Mouse (Mus musculus) heart, postnatal 25 days (tissue): ENCODE results near the gene Gm10577. TPM values are rescaled to one million over a fixed set of nuclear protein-coding genes. Genes with fewer than 3 reads are reported as not detected.

ENCODE experiments used
- DNase-seq: peaks from one replicate; pipeline ENCODE4 v3.0.0; 2022; ENCODE audit warnings: low spot score
- intact Hi-C: fragments of 180-260 bp; cut with DNase I; formaldehyde crosslinking; loops from one replicate; pipeline ENCODE4 v1.15.1; 2025
- total RNA-seq, 2 experiments: library from RNA; stranded (reverse); gene quantifications; 2 replicates each; pipeline ENCODE4 v1.2.3; 2021

Gm10577 gene
- total RNA-seq, result not detected

DNA sequence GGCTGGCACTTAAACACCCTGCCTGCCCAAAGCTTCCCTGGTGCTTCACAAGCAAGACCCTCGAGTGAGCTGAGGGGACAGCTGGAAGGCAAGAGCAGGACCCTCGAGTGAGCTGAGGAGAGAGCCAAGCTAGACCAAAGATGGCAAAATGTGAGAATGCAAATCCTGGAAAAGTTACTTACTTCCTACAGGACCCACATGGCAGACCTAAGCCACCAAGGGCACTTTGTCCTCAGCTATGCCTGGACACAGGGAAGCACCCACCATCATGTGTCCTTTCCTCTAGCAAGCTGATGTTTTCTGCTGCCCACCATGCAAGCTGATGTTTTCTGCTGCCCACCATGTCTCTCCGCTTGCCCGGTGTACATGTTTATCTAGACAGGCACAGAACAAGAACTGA lies at the start of gene Gm10577:
Gm10577 (minus strand) TSS at position 101 of the 400 bp plus-strand sequence.
- no peak for DNase-seq
- intact Hi-C loops, result no loop called here

DNA sequence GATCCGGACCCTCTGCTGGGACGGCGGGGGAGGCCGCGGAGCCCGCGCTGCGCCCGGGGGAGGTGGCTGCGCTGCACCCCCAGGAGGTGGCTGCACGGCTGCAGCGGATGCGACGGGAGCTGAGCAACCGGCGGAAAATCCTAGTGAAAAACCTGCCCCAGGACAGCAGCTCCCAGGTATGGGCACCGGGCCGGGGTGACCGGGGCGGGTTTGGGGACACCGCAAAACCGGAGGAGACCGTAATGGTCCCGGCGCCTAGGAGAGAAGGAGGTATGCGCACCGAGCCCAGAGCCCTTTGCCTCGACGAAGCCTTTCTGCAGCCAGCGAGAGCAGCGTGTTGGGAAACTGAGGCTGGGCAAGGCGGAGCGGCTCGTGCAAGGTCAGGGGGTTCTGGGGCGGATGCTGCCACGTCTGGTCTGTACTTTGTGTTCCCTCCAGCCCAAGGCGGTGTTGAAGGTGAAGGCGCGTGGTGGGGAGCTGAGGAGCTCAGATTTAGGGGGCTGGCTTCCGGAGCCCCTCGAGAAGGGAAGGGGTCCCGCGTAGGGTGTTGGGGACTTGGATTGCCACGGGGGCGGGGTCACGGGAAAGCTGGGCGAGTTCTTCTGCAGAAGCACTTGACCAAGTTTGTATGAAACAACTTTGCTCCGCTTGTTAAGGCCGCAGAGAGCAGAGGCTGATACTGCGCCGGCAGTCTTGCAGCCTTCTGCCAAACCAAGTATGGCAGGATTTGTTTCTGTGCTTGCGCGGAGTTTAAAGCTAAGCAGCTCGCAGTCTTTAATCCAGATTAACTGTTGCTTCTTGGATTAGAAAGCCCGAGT lies 48.9 kb upstream of the Gm10577 start:
- intact Hi-C loops, result no loop called here

DNA sequence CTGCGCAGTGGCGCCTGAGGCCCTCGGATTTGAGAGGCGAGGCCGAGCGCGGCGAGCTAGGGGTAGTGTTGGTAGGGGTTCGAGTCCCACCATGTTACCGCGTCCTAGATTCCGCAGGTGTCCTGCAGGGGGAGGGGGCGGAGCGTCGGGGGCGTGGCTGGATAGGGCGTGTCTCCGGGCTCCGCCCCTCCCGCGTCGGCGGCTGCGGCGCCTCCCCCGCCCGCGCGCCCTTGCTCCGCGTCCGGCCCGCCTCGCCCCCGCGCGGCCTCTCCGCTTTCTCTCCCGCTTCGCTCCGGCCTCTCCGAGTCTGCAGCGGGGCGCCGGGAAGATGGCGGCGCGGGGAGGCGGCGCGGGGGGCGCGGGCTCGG lies 48.3 kb upstream of the Gm10577 start, which contains the start of gene Raver2:
Raver2 (plus strand) TSS at position 198 of the 368 bp plus-strand sequence.
- peak; percentile 2 for DNase-seq
- intact Hi-C loops, result no loop called here

More for the DNA sequence above, 48.9 kb upstream of the Gm10577 start:
- DNase-seq, result no peak

GRCm38 (mm10) chr4:101066401-101066800 lies 45.9 kb upstream of the Gm10577 start:
- DNase-seq, result no peak
- intact Hi-C loops, result no loop called here

GRCm38 (mm10) chr4:101062146-101062545 lies 41.6 kb upstream of the Gm10577 start:
- no peak for DNase-seq
- intact Hi-C loops, result no loop called here

DNA sequence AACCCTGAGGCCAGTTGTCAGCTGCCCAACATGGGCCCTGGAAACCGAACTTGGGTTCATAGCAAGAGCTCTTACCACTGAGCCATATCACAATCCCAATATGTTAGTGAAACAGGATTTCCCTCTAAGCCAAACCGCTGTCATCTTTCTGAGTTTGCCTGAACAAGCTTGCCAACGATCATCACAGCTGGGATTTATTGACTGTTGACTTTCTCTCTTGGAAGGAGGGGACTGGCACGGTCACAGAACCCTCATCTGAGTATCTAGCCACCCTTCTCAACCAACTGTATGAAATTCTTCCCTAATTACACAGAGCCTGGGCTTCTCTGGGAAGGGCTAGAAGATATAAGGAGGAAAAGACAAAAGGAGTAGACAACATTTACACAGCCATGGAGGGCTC lies 26.1 kb upstream of the Gm10577 start:
- no peak for DNase-seq
- intact Hi-C loops, result no loop called here

DNA sequence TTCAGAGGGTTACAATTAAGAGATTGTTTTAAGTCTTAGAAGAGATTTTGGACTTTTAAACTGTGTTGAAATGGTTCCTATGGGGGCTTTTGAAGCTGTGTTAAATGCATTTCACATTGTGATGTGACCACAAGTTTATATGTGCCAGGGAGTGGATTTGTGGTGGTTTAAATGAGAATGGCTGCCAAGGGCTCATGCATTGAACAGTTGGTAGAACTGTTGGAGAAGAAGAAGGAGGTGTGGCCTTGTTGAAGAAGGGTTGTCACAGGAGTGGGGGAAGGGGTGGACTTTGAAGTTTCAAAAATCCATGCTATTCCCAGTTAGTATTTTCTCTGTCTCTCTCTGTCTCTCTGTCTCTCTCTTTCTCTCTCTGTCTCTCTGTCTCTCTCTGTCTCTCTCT lies 23.7 kb upstream of the Gm10577 start:
- no peak for DNase-seq
- intact Hi-C loops, result no loop called here

- DNase-seq, result peak; percentile 26
- intact Hi-C loops, result no loop called here
Measured at GRCm38 (mm10) chr4:101043691-101044090, 23.2 kb upstream of the Gm10577 start.

GRCm38 (mm10) chr4:101037156-101037555 lies 16.7 kb upstream of the Gm10577 start:
- no peak for DNase-seq
- intact Hi-C loops, result no loop called here

- intact Hi-C loops, result no loop called here
- DNase-seq, result no peak
Measured at GRCm38 (mm10) chr4:101035131-101035530, 14.6 kb upstream of the Gm10577 start.

- no peak for DNase-seq
Measured at GRCm38 (mm10) chr4:101033047-101033446, 12.6 kb upstream of the Gm10577 start.

GRCm38 (mm10) chr4:101027852-101028411 lies 7.4 kb upstream of the Gm10577 start:
- no peak for DNase-seq
- intact Hi-C loops, result no loop called here

More at GRCm38 (mm10) chr4:101033047-101033446, 12.6 kb upstream of the Gm10577 start:
- intact Hi-C loops, result no loop called here

DNA sequence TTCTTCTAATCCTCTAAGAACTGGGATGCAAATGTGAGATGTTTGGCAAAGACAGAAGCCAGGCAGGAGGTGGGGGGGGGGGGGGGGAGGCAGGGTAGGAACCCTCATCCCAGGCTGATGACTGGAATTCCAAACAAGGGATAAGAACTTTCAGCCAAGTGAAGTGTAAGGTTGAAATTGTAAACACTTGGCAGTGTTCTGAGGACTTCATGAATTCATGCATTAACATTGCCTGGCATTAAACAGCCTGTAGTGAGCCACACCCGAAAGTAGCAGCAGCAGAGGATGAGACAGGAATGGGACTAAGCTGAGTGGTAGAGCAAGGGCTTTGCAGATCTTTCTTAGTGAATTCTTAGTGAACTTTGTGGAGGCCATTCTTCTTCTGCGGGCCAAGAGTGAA lies 6.5 kb upstream of the Gm10577 start:
- intact Hi-C loops, result no loop called here

GRCm38 (mm10) chr4:101026566-101026965 lies 6.1 kb upstream of the Gm10577 start:
- intact Hi-C loops, result no loop called here
- no peak for DNase-seq

More for the DNA sequence above, 6.5 kb upstream of the Gm10577 start:
- DNase-seq, result no peak

DNA sequence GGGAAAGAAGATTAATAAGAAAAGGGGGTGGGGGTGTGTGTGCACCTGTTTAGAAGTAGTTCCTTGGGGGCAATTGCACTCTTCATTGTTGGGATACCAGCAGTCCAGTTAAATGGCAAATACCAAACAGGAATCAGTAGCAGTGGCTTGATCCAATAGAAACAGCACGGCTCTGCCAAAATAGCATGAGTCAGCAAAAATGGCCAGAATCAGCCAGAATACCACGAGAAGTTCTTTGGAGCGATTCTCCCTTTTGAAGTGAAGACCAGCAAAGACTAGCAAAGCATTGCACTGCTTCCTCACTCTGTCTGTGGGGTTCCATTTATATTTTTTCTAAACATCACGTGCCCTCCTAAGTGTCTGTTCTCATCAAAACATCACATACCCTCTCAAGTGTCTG lies 2.7 kb downstream of the Gm10577 start:
- no peak for DNase-seq
- intact Hi-C loops, result no loop called here

GRCm38 (mm10) chr4:101009092-101009491 lies 11.4 kb downstream of the Gm10577 start:
- intact Hi-C loops, result no loop called here
- DNase-seq, result no peak

GRCm38 (mm10) chr4:101008362-101008769 lies 12.1 kb downstream of the Gm10577 start:
- no peak for DNase-seq
- intact Hi-C loops, result no loop called here

DNA sequence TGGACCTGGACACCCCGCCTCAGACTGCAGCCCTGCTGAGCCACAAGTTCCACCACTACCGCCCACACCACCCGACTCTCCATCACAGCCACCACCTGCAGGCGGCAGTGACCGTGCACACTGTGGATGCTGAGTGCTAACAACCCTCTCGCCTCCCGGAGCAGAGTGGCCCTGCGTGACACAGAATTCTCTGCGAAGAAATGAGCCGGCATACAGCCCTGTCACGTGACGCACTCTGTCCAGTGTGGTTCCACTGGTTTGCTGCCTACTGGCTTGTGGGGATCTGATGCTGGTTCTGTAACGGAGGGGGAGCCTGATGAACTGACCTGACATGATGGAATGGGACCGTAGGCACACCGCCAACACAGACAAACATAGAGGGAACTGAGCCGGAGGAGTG lies 17.5 kb downstream of the Gm10577 start:
- intact Hi-C loops, result no loop called here
- DNase-seq, result no peak

- intact Hi-C loops, result no loop called here
- no peak for DNase-seq
Measured at GRCm38 (mm10) chr4:101001073-101001472, 19.4 kb downstream of the Gm10577 start.

- DNase-seq, result no peak
- intact Hi-C loops, result no loop called here
Measured at GRCm38 (mm10) chr4:101000622-101001021, 19.9 kb downstream of the Gm10577 start.

DNA sequence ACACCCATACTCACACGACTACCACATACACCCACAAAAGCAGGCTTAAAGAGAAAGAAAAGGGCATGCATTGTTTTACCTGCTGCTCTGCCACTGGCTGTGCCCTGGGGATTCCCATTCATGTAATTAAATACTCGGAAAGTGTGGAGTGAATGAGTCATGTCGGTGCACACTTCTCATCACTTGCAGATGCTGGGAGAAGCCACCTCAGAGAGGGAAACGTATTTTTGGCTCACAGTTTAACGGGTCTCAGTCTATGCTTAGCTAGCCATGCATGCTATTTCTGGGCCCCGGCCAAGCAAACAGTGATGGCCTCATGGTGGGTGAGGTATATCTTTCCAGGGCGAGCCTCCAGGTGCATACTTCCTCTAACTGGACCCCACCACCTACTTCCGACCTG lies 21.6 kb downstream of the Gm10577 start:
- intact Hi-C loops, result loop anchor here (1.0 to 10.0 kb wide), 3 partner anchors 147 to 996 kb away; no protein-coding TSS in a partner anchor
- no peak for DNase-seq
